Mouse (Mus musculus): ENCODE measurements around the gene Gm28710. TPM values are rescaled to one million over a fixed set of nuclear protein-coding genes. Genes with fewer than 3 reads are reported as not detected.

Gene Gm28710
- 0.01 TPM for polyA plus RNA-seq (2012; fragmentation: generic; extraction: Trizol)

GRCm38 (mm10) chr5:16791243-16791860 is at the start of gene Gm28710:
Gm28710 (plus strand) TSS chr5:16791810.
- no peaks in the 10 kb centered on the region for H3K27me3 ChIP-seq (ENCODE audit: control insufficient read depth, insufficient read depth, insufficient read length)
- no peak within 1 kb of the TSS for H3K4me2 ChIP-seq (ENCODE audit: low read depth)
- TF ChIP-seq CEBPB (IDR thresholded peaks at IDR 0.05; ENCODE audit: insufficient read depth, poor library complexity, severe bottlenecking) (no peak), TCF12 (IDR thresholded peaks at IDR 0.05; ENCODE audit: insufficient read depth, poor library complexity, severe bottlenecking) (no peak), REST (IDR thresholded peaks at IDR 0.05; ENCODE audit: insufficient read depth, insufficient read length) (no peak), E2F4 (IDR thresholded peaks at IDR 0.05; ENCODE audit: insufficient read depth) (no peak), SRF (IDR thresholded peaks at IDR 0.05; ENCODE audit: control insufficient read depth, insufficient read length, low read depth) (no peak), USF1 (IDR thresholded peaks at IDR 0.05; ENCODE audit: low read depth) (no peak), POLR2A (IDR thresholded peaks at IDR 0.05; ENCODE audit: insufficient read length, low read depth) (no peak), MYOG (IDR thresholded peaks at IDR 0.05; ENCODE audit: control insufficient read depth in 1 of 3, insufficient read depth in 1 of 3, insufficient read length in 2 of 3, low read depth in 2 of 3) (no peak), MYOD1 (IDR thresholded peaks at IDR 0.05; ENCODE audit: control insufficient read depth in 1 of 3, insufficient read length in 2 of 3, low read depth in 2 of 3) (no peak)
- no peak within 1 kb of the TSS for H3K4me3 ChIP-seq
- no peaks in the 10 kb centered on the region for H3K79me2 ChIP-seq (ENCODE audit: control insufficient read depth, insufficient read depth)
- H3ac ChIP-seq (ENCODE audit: control insufficient read depth, insufficient read length) = no peak within 1 kb of the TSS
- no peaks in the 10 kb centered on the region for H3K36me3 ChIP-seq (ENCODE audit: control insufficient read depth, insufficient read depth)

- Histone ChIP-seq H3ac (ENCODE audit: control insufficient read depth, insufficient read length) (no peak overlapping the region), H3K79me2 (ENCODE audit: control insufficient read depth, insufficient read depth) (no peaks in the 10 kb centered on the region), H3K27me3 (ENCODE audit: control insufficient read depth, insufficient read depth, insufficient read length) (no peaks in the 10 kb centered on the region), H3K4me3 (no peak overlapping the region), H3K4me2 (ENCODE audit: low read depth) (no peak overlapping the region), H3K36me3 (ENCODE audit: control insufficient read depth, insufficient read depth) (no peaks in the 10 kb centered on the region)
- TF ChIP-seq SRF (IDR thresholded peaks at IDR 0.05; ENCODE audit: control insufficient read depth, insufficient read length, low read depth) (no peak), POLR2A (IDR thresholded peaks at IDR 0.05; ENCODE audit: insufficient read length, low read depth) (no peak), TCF3 (IDR thresholded peaks at IDR 0.05; ENCODE audit: insufficient read length, low read depth) (no peak), POLR2AphosphoS2 (IDR thresholded peaks at IDR 0.05; ENCODE audit: insufficient read length, low read depth) (no peak)
Measured at GRCm38 (mm10) chr5:16777176-16777575, 14.4 kb upstream of the Gm28710 start.

GRCm38 (mm10) chr5:16778610-16779172 is 12.9 kb upstream of the Gm28710 start:
- Histone ChIP-seq H3K36me3 (ENCODE audit: control insufficient read depth, insufficient read depth) (no peaks in the 10 kb centered on the region), H3K27me3 (ENCODE audit: control insufficient read depth, insufficient read depth, insufficient read length) (no peaks in the 10 kb centered on the region), H3K4me3 (no peak overlapping the region), H3K79me2 (ENCODE audit: control insufficient read depth, insufficient read depth) (no peaks in the 10 kb centered on the region), H3K4me2 (ENCODE audit: low read depth) (no peak overlapping the region), H3ac (ENCODE audit: control insufficient read depth, insufficient read length) (no peak overlapping the region)
- TF ChIP-seq USF1 (IDR thresholded peaks at IDR 0.05; ENCODE audit: low read depth) = no peak
- TF ChIP-seq REST (IDR thresholded peaks at IDR 0.05; ENCODE audit: insufficient read depth, insufficient read length) = no peak
- TF ChIP-seq MYOD1 (IDR thresholded peaks at IDR 0.05; ENCODE audit: control insufficient read depth in 1 of 3, insufficient read length in 2 of 3, low read depth in 2 of 3) = no peak
- no peak for TF ChIP-seq CEBPB (IDR thresholded peaks at IDR 0.05; ENCODE audit: insufficient read depth, poor library complexity, severe bottlenecking)
- no peak for TF ChIP-seq MAX (IDR thresholded peaks at IDR 0.05; ENCODE audit: low read depth)
- TF ChIP-seq MYOG (IDR thresholded peaks at IDR 0.05; ENCODE audit: control insufficient read depth in 1 of 3, insufficient read depth in 1 of 3, insufficient read length in 2 of 3, low read depth in 2 of 3) = no peak
- TF ChIP-seq E2F4 (IDR thresholded peaks at IDR 0.05; ENCODE audit: insufficient read depth) = no peak
- TF ChIP-seq POLR2A (IDR thresholded peaks at IDR 0.05; ENCODE audit: insufficient read length, low read depth) = no peak
- TF ChIP-seq POLR2AphosphoS2 (IDR thresholded peaks at IDR 0.05; ENCODE audit: insufficient read length, low read depth) = no peak
- no peak for TF ChIP-seq TCF3 (IDR thresholded peaks at IDR 0.05; ENCODE audit: insufficient read length, low read depth)
- TF ChIP-seq SRF (IDR thresholded peaks at IDR 0.05; ENCODE audit: control insufficient read depth, insufficient read length, low read depth) = no peak
- no peak for TF ChIP-seq TCF12 (IDR thresholded peaks at IDR 0.05; ENCODE audit: insufficient read depth, poor library complexity, severe bottlenecking)

- H3K4me2 ChIP-seq (ENCODE audit: low read depth) = no peak overlapping the region
- H3ac ChIP-seq (ENCODE audit: control insufficient read depth, insufficient read length) = no peak overlapping the region
- no peaks in the 10 kb centered on the region for H3K27me3 ChIP-seq (ENCODE audit: control insufficient read depth, insufficient read depth, insufficient read length)
- TF ChIP-seq SRF (IDR thresholded peaks at IDR 0.05; ENCODE audit: control insufficient read depth, insufficient read length, low read depth) = no peak
- TF ChIP-seq E2F4 (IDR thresholded peaks at IDR 0.05; ENCODE audit: insufficient read depth) = no peak
- TF ChIP-seq MYOG (IDR thresholded peaks at IDR 0.05; ENCODE audit: control insufficient read depth in 1 of 3, insufficient read depth in 1 of 3, insufficient read length in 2 of 3, low read depth in 2 of 3) = no peak
- TF ChIP-seq CEBPB (IDR thresholded peaks at IDR 0.05; ENCODE audit: insufficient read depth, poor library complexity, severe bottlenecking) = no peak
- TF ChIP-seq USF1 (IDR thresholded peaks at IDR 0.05; ENCODE audit: low read depth) = no peak
- TF ChIP-seq TCF3 (IDR thresholded peaks at IDR 0.05; ENCODE audit: insufficient read length, low read depth) = no peak
- no peak for TF ChIP-seq POLR2A (IDR thresholded peaks at IDR 0.05; ENCODE audit: insufficient read length, low read depth)
- no peak for TF ChIP-seq REST (IDR thresholded peaks at IDR 0.05; ENCODE audit: insufficient read depth, insufficient read length)
- TF ChIP-seq TCF12 (IDR thresholded peaks at IDR 0.05; ENCODE audit: insufficient read depth, poor library complexity, severe bottlenecking) = no peak
- TF ChIP-seq MAX (IDR thresholded peaks at IDR 0.05; ENCODE audit: low read depth) = no peak
- no peak for TF ChIP-seq MYOD1 (IDR thresholded peaks at IDR 0.05; ENCODE audit: control insufficient read depth in 1 of 3, insufficient read length in 2 of 3, low read depth in 2 of 3)
- TF ChIP-seq POLR2AphosphoS2 (IDR thresholded peaks at IDR 0.05; ENCODE audit: insufficient read length, low read depth) = no peak
- H3K4me3 ChIP-seq = no peak overlapping the region
- H3K79me2 ChIP-seq (ENCODE audit: control insufficient read depth, insufficient read depth) = no peaks in the 10 kb centered on the region
- no peaks in the 10 kb centered on the region for H3K36me3 ChIP-seq (ENCODE audit: control insufficient read depth, insufficient read depth)
Measured at GRCm38 (mm10) chr5:16785627-16786026, 6.0 kb upstream of the Gm28710 start.

Data from myocyte (in vitro differentiated cells).